ENCODE assay signal across 10 mouse cellular contexts in genomic region chr9:60837078-60837448, GRCm38 (mm10). TPM values are rescaled to one million over a fixed set of nuclear protein-coding genes. Genes with fewer than 3 reads are reported as not detected.
A peak's percentile ranks its signal among the peaks of the same experiment; 100 is the strongest.
DNase-seq lines count a peak whose midpoint lies in the region; ATAC-seq and TF ChIP-seq lines count a peak whose summit lies in the region.
"Had no signal": no experiment of that assay in that cellular context is flagged by ENCODE, and none has a peak within 500 bp of the region (broad histone marks: within the 10 kb centered on the region; RNA-seq: fewer than 3 reads in every experiment).

No protein-coding gene starts in this region.

- no peak for DNase-seq in heart, embryonic 10.5 days (ENCODE audit: low spot score)
- no peak for DNase-seq in heart, postnatal 4 days
- no peak for DNase-seq in midbrain, embryonic 10.5 days (ENCODE audit: low spot score)
- DNase-seq in midbrain, postnatal 0 days (ENCODE audit: low spot score) = no peak
- no peak for DNase-seq in hindbrain, embryonic 14.5 days (ENCODE audit: low spot score)
- DNase-seq in retina, postnatal 1 day = no peak
- DNase-seq in gastrocnemius, postnatal 14 days = no peak
- DNase-seq: B cell, adult 2 months; cerebellum, postnatal 36 days had no signal

- H3K27me3 ChIP-seq in heart, embryonic 10.5 days (ENCODE audit: insufficient read depth, poor library complexity, severe bottlenecking) = no peaks in the 10 kb centered on the region
- no peaks in the 10 kb centered on the region; the same call in 1 of the 2 replicates for H3K27me3 ChIP-seq in midbrain, embryonic 10.5 days (ENCODE audit: low read depth, poor library complexity, severe bottlenecking)
- no peaks in the 10 kb centered on the region for H3K27me3 ChIP-seq in midbrain, postnatal 0 days (ENCODE audit: insufficient read depth, low read length)
- H3K27me3 ChIP-seq in hindbrain, embryonic 14.5 days (ENCODE audit: control insufficient read depth, insufficient read depth, low read length) = no peaks in the 10 kb centered on the region
- no peaks in the 10 kb centered on the region for H3K27me3 ChIP-seq in stomach, embryonic 14.5 days (ENCODE audit: control insufficient read depth, insufficient read depth, low read length)

- H3K4me2 ChIP-seq in midbrain, postnatal 0 days (ENCODE audit: low read depth, low read length, poor library complexity, severe bottlenecking) = no peak overlapping the region
- peak overlapping the region; percentile 49 for H3K4me2 ChIP-seq in hindbrain, embryonic 14.5 days (replicated peaks)
- peak overlapping the region; percentile 25; the same call in 1 of the 2 replicates for H3K4me2 ChIP-seq in stomach, embryonic 14.5 days (replicated peaks; ENCODE audit: low read depth, low read length)

- intact Hi-C loops in gastrocnemius, postnatal 14 days (cut with DNase I; ENCODE audit: low total_unique reads) = no loop called here

- no peaks in the 10 kb centered on the region for H3K9me3 ChIP-seq in heart, embryonic 10.5 days
- H3K9me3 ChIP-seq in midbrain, embryonic 10.5 days (replicated peaks) = peaks cover 3% of the 10 kb centered on the region; the same call in 1 of the 2 replicates
- H3K9me3 ChIP-seq in midbrain, postnatal 0 days (ENCODE audit: low read length) = no peaks in the 10 kb centered on the region
- no peaks in the 10 kb centered on the region for H3K9me3 ChIP-seq in hindbrain, embryonic 14.5 days (ENCODE audit: control insufficient read depth, low read length)
- H3K9me3 ChIP-seq in stomach, embryonic 14.5 days (ENCODE audit: control insufficient read depth, low read depth, low read length) = 0 out of 2 replicates have a peak, but pooled peaks cover 3% of the 10 kb centered on the region

- peak overlapping the region; percentile 43 for H3K4me3 ChIP-seq in heart, embryonic 10.5 days
- H3K4me3 ChIP-seq in midbrain, embryonic 10.5 days = peak overlapping the region; percentile 50
- no peak overlapping the region for H3K4me3 ChIP-seq in midbrain, postnatal 0 days (ENCODE audit: low read depth, low read length)
- no peak overlapping the region for H3K4me3 ChIP-seq in hindbrain, embryonic 14.5 days (replicated peaks; ENCODE audit: low read length)
- H3K4me3 ChIP-seq in stomach, embryonic 14.5 days (ENCODE audit: low read depth, low read length) = no peak overlapping the region

- peak overlapping the region; percentile 86 for H3K27ac ChIP-seq in heart, embryonic 10.5 days
- peak overlapping the region; percentile 85 for H3K27ac ChIP-seq in midbrain, embryonic 10.5 days (replicated peaks)
- H3K27ac ChIP-seq in midbrain, postnatal 0 days (ENCODE audit: low read depth, low read length) = no peak overlapping the region
- H3K27ac ChIP-seq in hindbrain, embryonic 14.5 days = no peak overlapping the region; the same call in 1 of the 2 replicates
- H3K27ac ChIP-seq in stomach, embryonic 14.5 days (ENCODE audit: low read length) = peak overlapping the region; percentile 39; the same call in 1 of the 2 replicates

- H3K9ac ChIP-seq in midbrain, postnatal 0 days (replicated peaks; ENCODE audit: low read length, poor library complexity, severe bottlenecking) = no peak overlapping the region
- no peak overlapping the region for H3K9ac ChIP-seq in hindbrain, embryonic 14.5 days
- no peak overlapping the region for H3K9ac ChIP-seq in stomach, embryonic 14.5 days (replicated peaks; ENCODE audit: low read depth, low read length)

- no peak for TF ChIP-seq CTCF in midbrain, postnatal 0 days (IDR thresholded peaks at IDR 0.05)

- no peak for ATAC-seq in midbrain, postnatal 0 days (ENCODE audit: low FRiP score)
- no peak for ATAC-seq in hindbrain, embryonic 14.5 days (ENCODE audit: low FRiP score)
- ATAC-seq in stomach, embryonic 14.5 days (ENCODE audit: insufficient number of reproducible peaks, insufficient read depth, low FRiP score, low read depth) = no peak

- H3K4me1 ChIP-seq in heart, embryonic 10.5 days = peaks cover 50% of the 10 kb centered on the region
- H3K4me1 ChIP-seq in midbrain, embryonic 10.5 days = peaks cover 56% of the 10 kb centered on the region
- peaks cover 7% of the 10 kb centered on the region; the same call in 1 of the 2 replicates for H3K4me1 ChIP-seq in midbrain, postnatal 0 days (ENCODE audit: insufficient read depth, low read length)
- H3K4me1 ChIP-seq in hindbrain, embryonic 14.5 days (replicated peaks; ENCODE audit: control insufficient read depth, insufficient read depth, low read length) = peaks cover 19% of the 10 kb centered on the region
- peaks cover 35% of the 10 kb centered on the region for H3K4me1 ChIP-seq in stomach, embryonic 14.5 days (ENCODE audit: control insufficient read depth, insufficient read depth, low read length)

- no peaks in the 10 kb centered on the region; the same call in 1 of the 2 replicates for H3K36me3 ChIP-seq in heart, embryonic 10.5 days
- H3K36me3 ChIP-seq in midbrain, embryonic 10.5 days = 0 out of 2 replicates have a peak, but pooled peaks cover 2% of the 10 kb centered on the region
- no peaks in the 10 kb centered on the region for H3K36me3 ChIP-seq in midbrain, postnatal 0 days (ENCODE audit: insufficient read depth, low read length)
- no peaks in the 10 kb centered on the region for H3K36me3 ChIP-seq in hindbrain, embryonic 14.5 days (replicated peaks; ENCODE audit: control insufficient read depth, insufficient read depth)
- H3K36me3 ChIP-seq in stomach, embryonic 14.5 days (ENCODE audit: control insufficient read depth, insufficient read depth, low read length) = no peaks in the 10 kb centered on the region

- 67% methylated on average over 4 of the region's 4 CpGs for WGBS in heart, embryonic 10.5 days
- WGBS in midbrain, embryonic 10.5 days = 81% methylated on average over 4 of the region's 4 CpGs
- 42% methylated on average over 4 of the region's 4 CpGs for WGBS in midbrain, postnatal 0 days
- WGBS in hindbrain, embryonic 14.5 days = 52% methylated on average over 4 of the region's 4 CpGs
- 50% methylated on average over 4 of the region's 4 CpGs for WGBS in stomach, embryonic 14.5 days

RNA-seq across cellular contexts. Expression of gene Uaca, which starts 42.7 kb away (rescaled TPM):
- 34.3 and 39.5 TPM in 2 replicates for polyA plus RNA-seq in heart, embryonic 10.5 days (2016; fragmentation: Nextera tagmentation; extraction: Ambion mirVana)
- total RNA-seq in heart, postnatal 4 days (2021) = 10 to 100 TPM; 47.4 to 49.2 TPM
- polyA plus RNA-seq in midbrain, embryonic 10.5 days (2016; fragmentation: Nextera tagmentation; extraction: Ambion mirVana) = 33.1 and 37.0 TPM in 2 replicates
- total RNA-seq in midbrain, postnatal 0 days (2014; rRNA removed) = 6.1 and 8.9 TPM in 2 replicates
- polyA plus RNA-seq in midbrain, postnatal 0 days (2015; fragmentation: Nextera tagmentation; extraction: Ambion mirVana) = 10.8 and 11.5 TPM in 2 replicates
- polyA plus RNA-seq in hindbrain, embryonic 14.5 days (2014; fragmentation: Nextera tagmentation; extraction: Ambion mirVana) = 13.2 and 15.2 TPM in 2 replicates
- 12.5 and 20.6 TPM in 2 replicates for polyA plus RNA-seq in stomach, embryonic 14.5 days (2014; fragmentation: Nextera tagmentation; extraction: Ambion mirVana)
- total RNA-seq in gastrocnemius, postnatal 14 days (2021) = 10 to 100 TPM; 70.3 to 78.1 TPM

Comparison
In these comparisons a context has a peak if more than half of its experiments do, and no peak if none do; other contexts are left out.
1. H3K27ac ChIP-seq: peak in heart, embryonic 10.5 days (single experiment), midbrain, embryonic 10.5 days (single experiment) and stomach, embryonic 14.5 days (single experiment); none in midbrain, postnatal 0 days (single experiment) and hindbrain, embryonic 14.5 days (single experiment).
2. H3K4me3 ChIP-seq: peak in heart, embryonic 10.5 days (single experiment) and midbrain, embryonic 10.5 days (single experiment); none in midbrain, postnatal 0 days (single experiment), hindbrain, embryonic 14.5 days (single experiment) and stomach, embryonic 14.5 days (single experiment).